Mouse (Mus musculus) layer of hippocampus, postnatal 25 days (tissue): ENCODE results near the gene Aldh18a1. TPM values are rescaled to one million over a fixed set of nuclear protein-coding genes. Genes with fewer than 3 reads are reported as not detected.
"Not testable (repeated sequence)": the region's sequence is repeated elsewhere in the genome, so short reads cannot be mapped to it uniquely, and the experiment has no call there.

Experiments
- DNase-seq, 2 experiments: peaks; one replicate each; pipeline ENCODE4 v3.0.0; 2022; ENCODE audit warnings: mixed read lengths in 2 of 2, low spot score in 1 of 2; ENCODE audit errors: extremely low spot score in 1 of 2
- total RNA-seq, 2 experiments: library from RNA; stranded (reverse); gene quantifications; 2 replicates each; pipeline ENCODE4 v1.2.3; 2021

Aldh18a1 gene
- total RNA-seq, 2 experiments from 2014 or later: 22.0 to 30.3 TPM

- no peak for DNase-seq
These were observed 571 bp downstream of the Aldh18a1 start for GRCm38 (mm10) chr19:40587491-40588292.

- DNase-seq: no peak
These were observed 1.4 kb downstream of the Aldh18a1 start for GRCm38 (mm10) chr19:40586908-40587307.

- no peak for DNase-seq
These were observed 6.6 kb downstream of the Aldh18a1 start for GRCm38 (mm10) chr19:40581662-40582061.

GRCm38 (mm10) chr19:40580902-40581301, 7.4 kb downstream of the Aldh18a1 start:
- no peak for DNase-seq

- no peak for DNase-seq
These were observed 12.8 kb downstream of the Aldh18a1 start for GRCm38 (mm10) chr19:40575438-40575837.

- DNase-seq: no peak
These were observed 17.5 kb downstream of the Aldh18a1 start for GRCm38 (mm10) chr19:40570726-40571125.

- no peak for DNase-seq
These were observed 20.6 kb downstream of the Aldh18a1 start for GRCm38 (mm10) chr19:40567616-40568015.

GRCm38 (mm10) chr19:40563880-40564645, 24.2 kb downstream of the Aldh18a1 start:
- no peak for DNase-seq

- DNase-seq: not testable (repeated sequence)
These were observed 26.7 kb downstream of the Aldh18a1 start for GRCm38 (mm10) chr19:40561521-40561920.

- DNase-seq: no peak
These were observed 32.2 kb downstream of the Aldh18a1 start for GRCm38 (mm10) chr19:40556029-40556428.

- DNase-seq: no peak
These were observed 33.1 kb downstream of the Aldh18a1 start for GRCm38 (mm10) chr19:40555136-40555535.

GRCm38 (mm10) chr19:40554343-40554742, 33.9 kb downstream of the Aldh18a1 start:
- no peak for DNase-seq

- no peak for DNase-seq
These were observed 34.4 kb downstream of the Aldh18a1 start for GRCm38 (mm10) chr19:40553849-40554248.

GRCm38 (mm10) chr19:40553014-40553789, 35.1 kb downstream of the Aldh18a1 start:
- DNase-seq: no peak

- DNase-seq: no peak
These were observed 38.6 kb downstream of the Aldh18a1 start for GRCm38 (mm10) chr19:40549516-40550135.

GRCm38 (mm10) chr19:40548796-40549515, 39.3 kb downstream of the Aldh18a1 start:
- DNase-seq: no peak

GRCm38 (mm10) chr19:40548386-40548785, 39.9 kb downstream of the Aldh18a1 start:
- DNase-seq: no peak

- DNase-seq: peak; percentile 28 to 60
These were observed 43.4 kb downstream of the Aldh18a1 start for GRCm38 (mm10) chr19:40544856-40545255.

- DNase-seq: no peak
These were observed 45.5 kb downstream of the Aldh18a1 start for GRCm38 (mm10) chr19:40542776-40543175.

GRCm38 (mm10) chr19:40536526-40536925, 51.7 kb downstream of the Aldh18a1 start:
- DNase-seq: no peak
